Comparison of ENCODE assay signal across 7 mouse cellular contexts in genomic region chr13:11563224-11564024, GRCm38 (mm10).
DNase-seq lines count a peak whose midpoint lies in the region; ATAC-seq lines count a peak whose summit lies in the region.

No protein-coding gene starts in this region.

- DNase-seq in adrenal gland, adult 18-20 months (ENCODE audit: low spot score in 2 of 2), result peak; percentile 61 to 64
- peak; percentile 17 for DNase-seq in cerebellum, adult 9-11 months
- DNase-seq in frontal cortex, postnatal 14 days (ENCODE audit: low spot score in 2 of 2), result peak; percentile 51 to 76
- peak; percentile 51 for DNase-seq in kidney, adult 9 months
- DNase-seq in left cerebral cortex, postnatal 4 days, result peak; percentile 79
- peak; percentile 34 for DNase-seq in urinary bladder, adult 2 months (ENCODE audit: low spot score)

- ATAC-seq in midbrain, embryonic 16.5 days, result peak; percentile 93

- no peak overlapping the region for H3K4me2 ChIP-seq in midbrain, embryonic 16.5 days (ENCODE audit: low read length)

- H3K9me3 ChIP-seq in midbrain, embryonic 16.5 days (replicated peaks; ENCODE audit: control insufficient read depth, low read length, poor library complexity, severe bottlenecking), result no peaks in the 10 kb centered on the region

- WGBS in midbrain, embryonic 16.5 days, result 12% methylated on average over 1 of the region's 1 CpGs

- no peaks in the 10 kb centered on the region for H3K27me3 ChIP-seq in midbrain, embryonic 16.5 days (ENCODE audit: control insufficient read depth, insufficient read depth, low read depth, low read length)

- H3K27ac ChIP-seq in midbrain, embryonic 16.5 days (ENCODE audit: low read length), result no peak overlapping the region

- intact Hi-C loops in left cerebral cortex, postnatal 4 days (cut with DNase I), result loop anchor here (5.0 kb wide), 1 partner anchor 1681 kb away; no protein-coding TSS in a partner anchor

- H3K4me1 ChIP-seq in midbrain, embryonic 16.5 days (ENCODE audit: control insufficient read depth, insufficient read depth, low read length), result no peaks in the 10 kb centered on the region

- no peaks in the 10 kb centered on the region for H3K36me3 ChIP-seq in midbrain, embryonic 16.5 days (ENCODE audit: control insufficient read depth, insufficient read depth, low read length)

- no peak overlapping the region for H3K4me3 ChIP-seq in midbrain, embryonic 16.5 days (ENCODE audit: low read depth, low read length)

- no peak overlapping the region for H3K9ac ChIP-seq in midbrain, embryonic 16.5 days (ENCODE audit: low read depth, low read length)

Comparison
In these comparisons a context has a peak if more than half of its experiments do, and no peak if none do; other contexts are left out.
1. DNase-seq: peak in every context shown above with its lines; median percentile 79 in left cerebral cortex, postnatal 4 days; 64 in frontal cortex, postnatal 14 days; 62 in adrenal gland, adult 18-20 months; 51 in kidney, adult 9 months; 34 in urinary bladder, adult 2 months; 17 in cerebellum, adult 9-11 months.